Mouse (Mus musculus) MEL (cell line): Measurements from ENCODE around the gene Pla2g12a. TPM values are rescaled to one million over a fixed set of nuclear protein-coding genes. Genes with fewer than 3 reads are reported as not detected.

ENCODE experiments used
- DNase-seq: peaks from one replicate; pipeline ENCODE4 v3.0.0; 2011; ENCODE audit warnings: low read depth, low spot score
- H3K27ac ChIP-seq: 2 replicates; pipeline ENCODE4 v1.5.1; 2012; ENCODE audit warnings: low read depth, mild to moderate bottlenecking, control low read depth, low read length, moderate library complexity; ENCODE audit not compliant: control insufficient read depth
- H3K27me3 ChIP-seq, 2 experiments: fragments of 150-350 bp in 1 of 2; sonication (generic) in 1 of 2; 2 replicates each; pipeline ENCODE4 v1.6.1; 2012; ENCODE audit warnings: low read length in 2 of 2, mild to moderate bottlenecking in 2 of 2, improper control_type of control experiment in 1 of 2, moderate library complexity in 1 of 2; ENCODE audit not compliant: insufficient read depth in 2 of 2, control insufficient read depth in 1 of 2
- H3K36me3 ChIP-seq, 2 experiments: 2 replicates each; pipeline ENCODE4 v1.6.1; 2012 to 2014; ENCODE audit warnings: low read length in 2 of 2, improper control_type of control experiment in 1 of 2, inconsistent platforms in 1 of 2, mild to moderate bottlenecking in 1 of 2; ENCODE audit not compliant: insufficient read depth in 2 of 2, control insufficient read depth in 1 of 2
- H3K4me1 ChIP-seq, 2 experiments: fragments of 150-350 bp in 1 of 2; sonication (generic) in 1 of 2; 2 replicates each; pipeline ENCODE4 v1.6.1; 2012; ENCODE audit warnings: low read length in 2 of 2, improper control_type of control experiment in 1 of 2, mild to moderate bottlenecking in 1 of 2; ENCODE audit not compliant: insufficient read depth in 2 of 2, control insufficient read depth in 1 of 2
- H3K4me3 ChIP-seq, 2 experiments: fragments of 150-350 bp in 1 of 2; sonication (generic) in 1 of 2; 2 replicates each; pipeline ENCODE4 v1.5.1; 2012; ENCODE audit warnings: low read depth in 2 of 2, low read length in 2 of 2, mild to moderate bottlenecking in 2 of 2, moderate library complexity in 2 of 2, control low read depth in 1 of 2, improper control_type of control experiment in 1 of 2; ENCODE audit not compliant: control insufficient read depth in 1 of 2, insufficient read depth in 1 of 2
- H3K79me2 ChIP-seq: 2 replicates; pipeline ENCODE4 v1.6.1; 2012; ENCODE audit warnings: mild to moderate bottlenecking, low read length, moderate library complexity; ENCODE audit not compliant: control insufficient read depth, poor library complexity, insufficient read depth
- H3K9ac ChIP-seq: 2 replicates; pipeline ENCODE4 v1.6.1; 2012; ENCODE audit warnings: low read depth, mild to moderate bottlenecking, control low read depth, low read length, moderate library complexity; ENCODE audit not compliant: control insufficient read depth, poor library complexity, severe bottlenecking
- H3K9me3 ChIP-seq: fragments of 150-350 bp; sonication (generic); replicated peaks from 2 replicates; pipeline ENCODE4 v1.6.1; 2012; ENCODE audit warnings: mild to moderate bottlenecking, low read length, improper control_type of control experiment, moderate library complexity; ENCODE audit not compliant: insufficient read depth
- BHLHE40 ChIP-seq: IDR thresholded peaks from 2 replicates; pipeline ENCODE4 v1.6.1; 2012; ENCODE audit warnings: low read depth, mild to moderate bottlenecking, inconsistent platforms, low read length, improper control_type of control experiment, borderline replicate concordance
- CTCF ChIP-seq, 3 experiments: IDR thresholded peaks in 2 of 3; conservative IDR thresholded peaks in 1 of 3; 2 replicates each; pipeline ENCODE4 v1.5.1; 2011 to 2012; ENCODE audit warnings: low read length in 3 of 3, low read depth in 2 of 3, mild to moderate bottlenecking in 2 of 3, improper control_type of control experiment in 1 of 3, inconsistent platforms in 1 of 3, mixed read lengths in 1 of 3, moderate library complexity in 1 of 3; ENCODE audit not compliant: control insufficient read depth in 1 of 3, insufficient read depth in 1 of 3, poor library complexity in 1 of 3, severe bottlenecking in 1 of 3
- ELF1 ChIP-seq: IDR thresholded peaks from 2 replicates; pipeline ENCODE4 v1.6.1; 2014; ENCODE audit warnings: low read depth, mild to moderate bottlenecking, inconsistent platforms, low read length, improper control_type of control experiment, moderate library complexity
- HCFC1 ChIP-seq: IDR thresholded peaks from 2 replicates; pipeline ENCODE4 v1.6.1; 2012; ENCODE audit warnings: low read depth, mild to moderate bottlenecking, inconsistent platforms, low read length, improper control_type of control experiment, moderate library complexity
- MAZ ChIP-seq: IDR thresholded peaks from 2 replicates; pipeline ENCODE4 v1.6.1; 2012; ENCODE audit warnings: low read depth, mild to moderate bottlenecking, inconsistent platforms, low read length, improper control_type of control experiment
- NRF1 ChIP-seq: IDR thresholded peaks from 2 replicates; pipeline ENCODE4 v1.6.1; 2014; ENCODE audit warnings: low read depth, mild to moderate bottlenecking, inconsistent platforms, low read length, improper control_type of control experiment, moderate library complexity; ENCODE audit not compliant: poor library complexity, insufficient read depth, severe bottlenecking
- POLR2AphosphoS2 ChIP-seq: IDR thresholded peaks from 2 replicates; pipeline ENCODE4 v1.6.1; 2011; ENCODE audit warnings: low read length, improper control_type of control experiment
- RAD21 ChIP-seq: IDR thresholded peaks from 2 replicates; pipeline ENCODE4 v1.6.1; 2011; ENCODE audit warnings: mild to moderate bottlenecking, low read depth, low read length, improper control_type of control experiment
- SIN3A ChIP-seq: IDR thresholded peaks from 2 replicates; pipeline ENCODE4 v1.6.1; 2012; ENCODE audit warnings: low read length, improper control_type of control experiment, inconsistent platforms
- SMC3 ChIP-seq: IDR thresholded peaks from 2 replicates; pipeline ENCODE4 v1.6.1; 2011; ENCODE audit warnings: low read depth, low read length, improper control_type of control experiment
- ZKSCAN1 ChIP-seq: IDR thresholded peaks from 2 replicates; pipeline ENCODE4 v1.6.1; 2012; ENCODE audit warnings: low read depth, mild to moderate bottlenecking, inconsistent platforms, low read length, improper control_type of control experiment, moderate library complexity
- polyA plus RNA-seq, 2 experiments: library from polyadenylated mRNA; stranded (reverse) in 1 of 2; unstranded in 1 of 2; fragments of >175 nt in 1 of 2; fragments of >200 nt in 1 of 2; gene quantifications; 2 replicates each; pipeline versions ENCODE4 v1.2.1 to v1.2.4; 2012; ENCODE audit warnings: low replicate concordance in 2 of 2, low read depth in 1 of 2; ENCODE audit not compliant: insufficient read length in 2 of 2, insufficient read depth in 1 of 2, missing spikeins in 1 of 2
- total RNA-seq: library from RNA; depleted of rRNA; stranded (reverse); fragments of 300-350 nt; gene quantifications from 2 replicates; pipeline ENCODE4 v1.2.3, GENCODE M21; 2012

Gene Pla2g12a
- total and polyA plus RNA-seq, 3 experiments, result 89.8 to 251 (median 93.5) TPM

DNA sequence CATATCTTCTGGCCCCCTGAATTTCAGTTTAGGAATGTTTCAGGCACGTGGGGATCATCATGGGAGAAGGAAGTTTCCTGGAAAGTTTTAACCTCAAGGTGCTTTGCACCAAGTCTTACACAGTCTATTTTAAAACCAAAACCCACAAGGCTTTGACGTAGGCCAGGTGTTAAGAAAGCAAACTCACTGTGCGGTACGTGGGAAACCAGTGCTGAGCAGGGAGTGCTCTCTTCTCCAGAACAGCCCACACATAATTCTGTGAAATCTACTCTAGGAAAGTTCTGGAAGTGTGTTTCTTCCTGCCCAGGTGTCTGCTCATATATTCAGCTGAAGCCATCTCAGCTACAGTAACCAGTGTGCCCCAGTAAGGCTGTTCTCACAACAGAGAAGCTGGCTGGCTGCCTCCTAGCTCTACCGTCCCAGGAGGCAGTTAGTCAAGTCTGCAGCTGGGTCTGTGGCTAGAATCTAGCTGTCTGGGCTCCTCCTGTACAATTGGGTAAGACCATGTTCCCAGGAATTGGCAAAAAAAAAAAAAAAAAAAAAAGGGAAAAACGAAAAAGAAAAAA, 51.9 kb downstream of the Pla2g12a start:
- Histone ChIP-seq H3K4me3 (no peak overlapping the region), H3K4me1 (no peaks in the 10 kb centered on the region), H3K36me3 (no peaks in the 10 kb centered on the region), H3K9me3 (no peaks in the 10 kb centered on the region), H3K9ac (no peak overlapping the region), H3K27ac (no peak overlapping the region), H3K79me2 (no peaks in the 10 kb centered on the region), H3K27me3 (no peaks in the 10 kb centered on the region)
- no peak for TF ChIP-seq HCFC1
- no peak for DNase-seq

DNA sequence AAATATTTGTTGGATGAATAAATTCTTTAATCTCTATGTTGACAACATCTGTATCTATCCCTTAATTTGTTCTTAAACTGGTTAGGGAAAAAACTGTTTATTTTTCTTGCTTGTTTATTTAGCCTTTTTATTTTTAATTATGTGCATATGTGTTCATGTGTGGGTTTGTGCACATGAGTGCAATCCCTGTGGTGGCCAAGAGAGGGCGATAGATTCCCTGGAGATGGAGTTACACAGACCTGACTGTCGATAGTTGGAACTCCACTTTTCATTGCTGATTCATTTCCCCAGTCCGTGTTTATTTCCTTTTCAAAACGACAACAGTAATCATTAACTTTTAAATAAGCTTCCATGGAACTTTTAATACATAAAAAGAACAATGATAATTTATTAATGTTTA, 54.0 kb downstream of the Pla2g12a start:
- H3K4me1 ChIP-seq, result no peaks in the 10 kb centered on the region
- peak; percentile 53 for DNase-seq
- H3K27ac ChIP-seq, result no peak overlapping the region
- H3K9me3 ChIP-seq, result no peaks in the 10 kb centered on the region
- H3K36me3 ChIP-seq, result no peaks in the 10 kb centered on the region
- no peak overlapping the region for H3K4me3 ChIP-seq
- no peaks in the 10 kb centered on the region for H3K27me3 ChIP-seq
- no peak overlapping the region for H3K9ac ChIP-seq
- TF ChIP-seq ELF1, result no peak
- TF ChIP-seq SMC3, result peak; percentile 64
- peak; percentile 58 to 68 (median 63) for TF ChIP-seq CTCF (IDR thresholded peaks at IDR 0.05 in 2 of 3, conservative IDR thresholded peaks at IDR 0.05 in 1 of 3; ENCODE audit: control insufficient read depth in 1 of 3, insufficient read depth in 1 of 3, low read depth in 2 of 3, low read length in 3 of 3, poor library complexity in 1 of 3, severe bottlenecking in 1 of 3)
- TF ChIP-seq RAD21, result peak; percentile 61
- no peaks in the 10 kb centered on the region for H3K79me2 ChIP-seq

GRCm38 (mm10) chr3:129936561-129936960, 58.2 kb downstream of the Pla2g12a start:
- Histone ChIP-seq H3K79me2 (no peaks in the 10 kb centered on the region), H3K9me3 (no peaks in the 10 kb centered on the region), H3K27ac (no peak overlapping the region), H3K4me3 (no peak overlapping the region), H3K9ac (no peak overlapping the region), H3K27me3 (no peaks in the 10 kb centered on the region), H3K4me1 (no peaks in the 10 kb centered on the region), H3K36me3 (no peaks in the 10 kb centered on the region)
- no peak for DNase-seq
- TF ChIP-seq POLR2AphosphoS2, result no peak
- no peak for TF ChIP-seq NRF1
- no peak for TF ChIP-seq RAD21
- TF ChIP-seq MAZ, result no peak
- no peak for TF ChIP-seq ZKSCAN1
- TF ChIP-seq SIN3A, result no peak
- TF ChIP-seq BHLHE40, result no peak
